Mouse (Mus musculus) forebrain, embryonic 15.5 days (tissue): ENCODE results near the gene Lhfpl3. TPM values are rescaled to one million over a fixed set of nuclear protein-coding genes. Genes with fewer than 3 reads are reported as not detected.
A peak's percentile ranks its signal among the peaks of the same experiment; 100 is the strongest.

Source experiments
- ATAC-seq: fragments of 200-750 bp; cut with Nextera tagmentation; replicated peaks from 2 replicates; pipeline ENCODE4 v1.8.0; 2017; ENCODE audit warnings: mild to moderate bottlenecking, moderate TSS enrichment, moderate library complexity
- H3K27ac ChIP-seq: fragments of 300-500 bp; sonication (generic); replicated peaks from 2 replicates; pipeline ENCODE4 v1.5.1; 2015; ENCODE audit warnings: mild to moderate bottlenecking, inconsistent platforms
- H3K27me3 ChIP-seq: fragments of 300-500 bp; sonication (generic); 2 replicates; pipeline ENCODE4 v1.6.1; 2015; ENCODE audit warnings: inconsistent platforms
- H3K36me3 ChIP-seq: fragments of 300-500 bp; sonication (generic); 2 replicates; pipeline ENCODE4 v1.6.1; 2015; ENCODE audit warnings: mild to moderate bottlenecking, inconsistent platforms
- H3K4me1 ChIP-seq: fragments of 300-500 bp; sonication (generic); 2 replicates; pipeline ENCODE4 v1.6.1; 2015; ENCODE audit warnings: inconsistent platforms
- H3K4me2 ChIP-seq: fragments of 300-500 bp; sonication (generic); replicated peaks from 2 replicates; pipeline ENCODE4 v1.6.1; 2015; ENCODE audit warnings: mild to moderate bottlenecking, inconsistent platforms
- H3K4me3 ChIP-seq: fragments of 300-500 bp; sonication (generic); 2 replicates; pipeline ENCODE4 v1.5.1; 2015; ENCODE audit warnings: mild to moderate bottlenecking, inconsistent platforms
- H3K9ac ChIP-seq: fragments of 300-500 bp; sonication (generic); replicated peaks from 2 replicates; pipeline ENCODE4 v1.6.1; 2015; ENCODE audit warnings: mild to moderate bottlenecking, inconsistent platforms
- H3K9me3 ChIP-seq: fragments of 300-500 bp; sonication (generic); 2 replicates; pipeline ENCODE4 v1.6.1; 2016; ENCODE audit warnings: inconsistent platforms
- WGBS: fragments of 180-500 bp; shearing (Covaris S2); methylation state at CpG from one replicate; pipeline ENCODE4 v1.1.7; 2015; ENCODE audit warnings: mixed read lengths; 5-methylcytosine and 5-hydroxymethylcytosine counted together
- polyA plus RNA-seq: library from polyadenylated mRNA; unstranded; fragments of >200 nt; fragmentation: Nextera tagmentation; extraction: Ambion mirVana; gene quantifications from 2 replicates; pipeline ENCODE4 v1.2.1, GENCODE M21; 2015

The Lhfpl3 gene
- polyA plus RNA-seq, 1 experiment from 2014 or later = 11.5 TPM

GRCm38 (mm10) chr5:22856480-22856879 is 110.6 kb downstream of the Lhfpl3 start:
- no peak overlapping the region for H3K9ac ChIP-seq
- H3K9me3 ChIP-seq = no peaks in the 10 kb centered on the region
- no peaks in the 10 kb centered on the region for H3K27me3 ChIP-seq
- no peak overlapping the region for H3K4me3 ChIP-seq
- 81% methylated on average over 4 of the region's 4 CpGs for WGBS
- H3K27ac ChIP-seq = no peak overlapping the region
- H3K4me2 ChIP-seq = no peak overlapping the region
- no peaks in the 10 kb centered on the region for H3K36me3 ChIP-seq
- no peaks in the 10 kb centered on the region for H3K4me1 ChIP-seq
- no peak for ATAC-seq

DNA sequence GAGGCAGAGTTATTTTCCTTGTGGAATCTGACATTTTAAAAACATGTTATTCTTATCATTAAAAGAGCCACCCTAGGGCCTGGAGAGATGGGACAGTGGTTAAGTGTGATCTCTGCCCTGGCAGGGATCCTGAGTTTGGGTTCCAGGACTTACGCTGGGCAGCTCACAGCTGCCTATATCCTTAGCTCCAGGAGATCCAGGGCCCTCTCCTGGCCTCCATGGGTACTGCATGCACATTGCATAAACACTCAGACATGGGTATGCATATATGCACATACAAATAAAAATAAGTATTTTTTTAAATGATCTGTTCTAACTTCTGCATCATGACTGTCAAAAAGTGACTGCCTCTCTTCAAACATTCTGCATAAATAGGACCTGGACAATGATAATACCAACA is 115.5 kb downstream of the Lhfpl3 start:
- Histone ChIP-seq H3K4me1 (no peaks in the 10 kb centered on the region), H3K4me3 (no peak overlapping the region), H3K4me2 (no peak overlapping the region), H3K27me3 (no peaks in the 10 kb centered on the region), H3K27ac (no peak overlapping the region), H3K36me3 (no peaks in the 10 kb centered on the region), H3K9me3 (no peaks in the 10 kb centered on the region), H3K9ac (no peak overlapping the region)
- no peak for ATAC-seq
- WGBS = 53% methylated on average over 1 of the region's 1 CpGs

- no peak overlapping the region for H3K4me3 ChIP-seq
- no peak overlapping the region for H3K27ac ChIP-seq
- 0 out of 2 replicates have a peak, but pooled peaks cover 2% of the 10 kb centered on the region for H3K27me3 ChIP-seq
- H3K4me1 ChIP-seq = no peaks in the 10 kb centered on the region
- H3K36me3 ChIP-seq = no peaks in the 10 kb centered on the region
- ATAC-seq = no peak
- WGBS = 68% methylated on average over 5 of the region's 5 CpGs
- no peak overlapping the region for H3K9ac ChIP-seq
- H3K9me3 ChIP-seq = no peaks in the 10 kb centered on the region
- H3K4me2 ChIP-seq = no peak overlapping the region
These were observed 123.2 kb downstream of the Lhfpl3 start for GRCm38 (mm10) chr5:22869031-22869430.

GRCm38 (mm10) chr5:22872417-22872816 is 126.6 kb downstream of the Lhfpl3 start:
- no peak for ATAC-seq
- Histone ChIP-seq H3K4me3 (no peak overlapping the region), H3K27me3 (no peaks in the 10 kb centered on the region), H3K4me1 (no peaks in the 10 kb centered on the region), H3K36me3 (no peaks in the 10 kb centered on the region), H3K9me3 (no peaks in the 10 kb centered on the region), H3K4me2 (no peak overlapping the region), H3K9ac (no peak overlapping the region), H3K27ac (no peak overlapping the region)
- 47% methylated on average over 1 of the region's 1 CpGs for WGBS

DNA sequence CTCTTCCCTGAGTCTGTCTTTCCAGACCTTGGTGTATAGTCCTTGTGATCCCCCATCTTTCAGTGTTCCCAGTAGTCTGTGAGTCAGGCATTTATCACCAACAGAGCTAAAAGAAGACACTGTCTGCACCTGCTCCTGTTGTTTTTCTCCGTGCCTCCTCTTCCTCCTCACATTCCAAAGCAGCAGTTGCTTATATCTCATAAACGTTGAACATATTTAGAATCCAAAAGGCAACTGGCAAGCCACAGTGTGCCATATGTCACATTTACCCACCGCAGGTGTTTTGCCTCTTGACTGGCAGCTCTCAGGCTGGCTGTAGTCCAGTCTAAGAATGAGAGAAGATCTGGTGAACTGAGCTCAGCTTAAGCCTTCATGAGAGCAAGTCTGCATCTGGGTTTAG is 142.5 kb downstream of the Lhfpl3 start:
- H3K9ac ChIP-seq = no peak overlapping the region
- no peaks in the 10 kb centered on the region for H3K36me3 ChIP-seq
- no peak for ATAC-seq

GRCm38 (mm10) chr5:22889481-22889880 is 143.6 kb downstream of the Lhfpl3 start:
- H3K27ac ChIP-seq = no peak overlapping the region
- ATAC-seq = no peak
- no peaks in the 10 kb centered on the region for H3K27me3 ChIP-seq
- H3K9ac ChIP-seq = no peak overlapping the region
- no peaks in the 10 kb centered on the region for H3K4me1 ChIP-seq
- 62% methylated on average over 4 of the region's 4 CpGs for WGBS
- H3K4me2 ChIP-seq = no peak overlapping the region
- no peaks in the 10 kb centered on the region for H3K9me3 ChIP-seq
- no peak overlapping the region for H3K4me3 ChIP-seq
- H3K36me3 ChIP-seq = no peaks in the 10 kb centered on the region

More for the DNA sequence above, 142.5 kb downstream of the Lhfpl3 start:
- Histone ChIP-seq H3K27me3 (no peaks in the 10 kb centered on the region), H3K27ac (no peak overlapping the region), H3K4me1 (no peaks in the 10 kb centered on the region), H3K4me3 (no peak overlapping the region), H3K4me2 (no peak overlapping the region), H3K9me3 (no peaks in the 10 kb centered on the region)
- 62% methylated on average over 3 of the region's 3 CpGs for WGBS

GRCm38 (mm10) chr5:22897228-22897627 is 151.4 kb downstream of the Lhfpl3 start:
- Histone ChIP-seq H3K4me2 (no peak overlapping the region), H3K4me1 (peaks cover 5% of the 10 kb centered on the region; the same call in 1 of the 2 replicates), H3K4me3 (no peak overlapping the region), H3K27ac (peak overlapping the region; percentile 60), H3K27me3 (no peaks in the 10 kb centered on the region), H3K36me3 (no peaks in the 10 kb centered on the region), H3K9me3 (no peaks in the 10 kb centered on the region), H3K9ac (no peak overlapping the region)
- WGBS = 81% methylated on average over 3 of the region's 3 CpGs
- no peak; the same call in 1 of the 2 replicates for ATAC-seq

- no peak overlapping the region for H3K4me2 ChIP-seq
- peak overlapping the region; percentile 68 for H3K27ac ChIP-seq
These were observed 151.9 kb downstream of the Lhfpl3 start for GRCm38 (mm10) chr5:22897656-22898289.

DNA sequence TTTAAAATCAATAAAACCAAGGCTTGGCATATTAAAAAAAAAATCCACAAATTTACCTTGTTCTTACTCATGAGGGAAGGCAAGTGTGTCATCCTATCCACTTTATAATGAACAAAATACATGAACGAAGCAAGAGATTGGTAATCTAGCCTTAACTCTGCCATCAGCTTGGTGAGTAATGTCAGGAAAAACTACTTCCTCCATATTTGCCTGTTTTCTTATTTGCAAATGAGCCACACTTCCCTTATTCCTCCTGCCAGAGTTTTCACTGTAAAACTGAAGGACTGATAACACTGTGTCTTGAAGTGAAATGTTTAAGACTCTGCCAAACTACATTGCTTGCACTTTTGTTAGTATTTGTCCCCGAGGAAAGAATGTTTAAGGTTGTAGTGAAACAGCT is 152.7 kb downstream of the Lhfpl3 start:
- 92% methylated on average over 2 of the region's 2 CpGs for WGBS
- Histone ChIP-seq H3K4me2 (no peak overlapping the region), H3K4me1 (peaks cover 5% of the 10 kb centered on the region; the same call in 1 of the 2 replicates), H3K4me3 (no peak overlapping the region), H3K27ac (no peak overlapping the region), H3K9me3 (no peaks in the 10 kb centered on the region), H3K27me3 (no peaks in the 10 kb centered on the region), H3K36me3 (no peaks in the 10 kb centered on the region), H3K9ac (no peak overlapping the region)
- ATAC-seq = no peak

More at GRCm38 (mm10) chr5:22897656-22898289, 151.9 kb downstream of the Lhfpl3 start:
- 57% methylated on average over 7 of the region's 7 CpGs for WGBS
- H3K36me3 ChIP-seq = no peaks in the 10 kb centered on the region
- no peaks in the 10 kb centered on the region for H3K27me3 ChIP-seq
- ATAC-seq = peak; percentile 84
- H3K4me3 ChIP-seq = no peak overlapping the region
- peaks cover 5% of the 10 kb centered on the region; the same call in 1 of the 2 replicates for H3K4me1 ChIP-seq
- no peak overlapping the region for H3K9ac ChIP-seq
- H3K9me3 ChIP-seq = no peaks in the 10 kb centered on the region

DNA sequence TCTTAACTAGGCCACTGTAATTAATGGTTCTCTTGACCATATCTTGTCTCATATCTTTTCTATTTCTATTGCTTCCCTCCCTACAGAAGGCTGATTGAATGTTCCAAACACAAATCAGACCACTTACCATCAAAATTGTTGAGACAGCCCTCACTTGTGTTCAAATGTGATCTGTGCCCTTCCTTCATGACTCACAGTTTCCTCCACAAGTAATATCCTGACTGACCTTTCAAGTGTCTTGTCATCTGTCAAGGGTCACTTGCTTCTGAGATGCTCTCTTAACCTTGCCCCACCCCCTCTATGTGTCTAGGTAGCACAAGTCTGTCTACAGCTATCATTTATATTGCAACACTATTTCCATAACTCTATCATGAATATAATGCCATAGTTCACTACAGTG is 154.1 kb downstream of the Lhfpl3 start:
- H3K27me3 ChIP-seq = no peaks in the 10 kb centered on the region
- no peaks in the 10 kb centered on the region for H3K9me3 ChIP-seq
- ATAC-seq = no peak
- no peak overlapping the region for H3K4me2 ChIP-seq
- H3K4me3 ChIP-seq = no peak overlapping the region
- no peak overlapping the region for H3K27ac ChIP-seq
- H3K9ac ChIP-seq = no peak overlapping the region
- peaks cover 5% of the 10 kb centered on the region; the same call in 1 of the 2 replicates for H3K4me1 ChIP-seq
- H3K36me3 ChIP-seq = no peaks in the 10 kb centered on the region

DNA sequence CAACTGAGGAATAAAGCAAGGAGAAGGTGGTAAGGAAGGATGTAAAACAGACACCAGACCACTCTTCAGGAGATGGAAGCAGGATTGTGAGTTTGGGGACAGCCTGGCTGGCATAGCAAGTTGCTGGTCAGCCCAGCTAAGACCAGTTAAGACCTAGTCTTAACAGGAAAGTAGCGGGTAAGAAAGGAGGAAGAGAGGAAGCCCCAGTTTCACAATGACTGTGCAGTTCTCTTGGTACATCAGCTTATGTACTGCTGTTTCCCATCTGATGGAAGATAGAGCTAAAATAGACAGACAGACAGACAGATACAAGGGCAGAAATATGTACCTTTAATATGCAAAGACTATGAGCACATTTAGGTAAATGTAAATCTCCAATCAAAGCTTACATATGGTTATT is 171.3 kb downstream of the Lhfpl3 start:
- Histone ChIP-seq H3K27me3 (no peaks in the 10 kb centered on the region), H3K4me1 (no peaks in the 10 kb centered on the region), H3K9ac (no peak overlapping the region), H3K4me2 (no peak overlapping the region), H3K27ac (no peak overlapping the region), H3K9me3 (no peaks in the 10 kb centered on the region), H3K36me3 (no peaks in the 10 kb centered on the region), H3K4me3 (no peak overlapping the region)
- no peak for ATAC-seq
- 90% methylated on average over 1 of the region's 1 CpGs for WGBS

DNA sequence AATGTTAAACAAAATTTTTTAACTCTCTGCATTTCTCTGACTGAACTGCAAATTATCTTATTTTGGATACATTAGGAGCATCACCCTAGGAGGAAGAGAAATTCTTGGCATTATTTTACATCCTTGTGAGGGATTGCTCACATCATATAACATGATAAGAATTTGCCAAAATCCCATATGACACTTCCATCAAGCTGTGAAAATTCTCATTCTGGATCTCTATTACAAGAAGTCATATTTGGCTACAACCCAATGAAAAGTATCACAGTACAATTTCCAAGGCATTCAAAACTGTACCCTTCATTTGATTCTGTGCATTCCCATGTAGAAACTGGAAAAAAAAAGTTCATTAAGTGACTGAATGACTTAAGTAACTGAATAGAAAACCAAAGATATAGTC is 180.3 kb downstream of the Lhfpl3 start:
- no peak for ATAC-seq
- Histone ChIP-seq H3K4me2 (no peak overlapping the region), H3K4me1 (no peaks in the 10 kb centered on the region), H3K9me3 (no peaks in the 10 kb centered on the region), H3K4me3 (no peak overlapping the region), H3K27me3 (no peaks in the 10 kb centered on the region), H3K36me3 (no peaks in the 10 kb centered on the region), H3K9ac (no peak overlapping the region), H3K27ac (no peak overlapping the region)

- H3K9me3 ChIP-seq = no peaks in the 10 kb centered on the region
- no peak overlapping the region for H3K9ac ChIP-seq
- H3K4me2 ChIP-seq = no peak overlapping the region
- no peak overlapping the region for H3K4me3 ChIP-seq
- no peak overlapping the region for H3K27ac ChIP-seq
- ATAC-seq = no peak
- H3K27me3 ChIP-seq = no peaks in the 10 kb centered on the region
- WGBS = 32% methylated on average over 2 of the region's 2 CpGs
- H3K36me3 ChIP-seq = no peaks in the 10 kb centered on the region
- no peaks in the 10 kb centered on the region for H3K4me1 ChIP-seq
These were observed 182.9 kb downstream of the Lhfpl3 start for GRCm38 (mm10) chr5:22928746-22929145.
